Mouse (Mus musculus): ENCODE measurements around the gene Doc2g.
A peak's percentile ranks its signal among the peaks of the same experiment; 100 is the strongest.
"Not testable (repeated sequence)": the region's sequence is repeated elsewhere in the genome, so short reads cannot be mapped to it uniquely, and the experiment has no call there.

The Doc2g gene

GRCm38 (mm10) chr19:4003112-4003511 lies at the start of gene Doc2g:
TSS of gene Doc2g (plus strand) at chr19:4003313.
- DNase-seq: no peak

GRCm38 (mm10) chr19:3955033-3955432 lies 48.1 kb upstream of the Doc2g start:
- DNase-seq: no peak

- DNase-seq: no peak
Observed at GRCm38 (mm10) chr19:3955804-3956203, 47.3 kb upstream of the Doc2g start.

- DNase-seq: not testable (repeated sequence)
Observed at GRCm38 (mm10) chr19:3957296-3958036, 45.6 kb upstream of the Doc2g start.

- no peak for DNase-seq
Observed at GRCm38 (mm10) chr19:3958470-3958869, 44.6 kb upstream of the Doc2g start, which contains the start of gene Aldh3b3. TSS of gene Aldh3b3 (plus strand) at chr19:3958645.

GRCm38 (mm10) chr19:3959030-3959429 lies 44.1 kb upstream of the Doc2g start:
- DNase-seq: no peak

- DNase-seq: no peak
Observed at GRCm38 (mm10) chr19:3960211-3960610, 42.9 kb upstream of the Doc2g start.

GRCm38 (mm10) chr19:3961805-3962204 lies 41.3 kb upstream of the Doc2g start:
- DNase-seq: not testable (repeated sequence)

- no peak for DNase-seq
Observed at GRCm38 (mm10) chr19:3962469-3962868, 40.6 kb upstream of the Doc2g start.

GRCm38 (mm10) chr19:3964030-3964429 lies 39.1 kb upstream of the Doc2g start:
- DNase-seq: no peak

- DNase-seq: no peak
Observed at GRCm38 (mm10) chr19:3966330-3967075, 36.6 kb upstream of the Doc2g start.

GRCm38 (mm10) chr19:3967258-3967657 lies 35.9 kb upstream of the Doc2g start:
- no peak for DNase-seq

GRCm38 (mm10) chr19:3972229-3972628 lies 30.9 kb upstream of the Doc2g start, which contains the start of gene Aldh3b2:
TSS of gene Aldh3b2 (plus strand) at chr19:3972328.
- no peak for DNase-seq

GRCm38 (mm10) chr19:3974608-3975007 lies 28.5 kb upstream of the Doc2g start:
- not testable (repeated sequence) for DNase-seq

GRCm38 (mm10) chr19:3975866-3976265 lies 27.2 kb upstream of the Doc2g start:
- no peak for DNase-seq

- peak in 1 of 2 experiments; percentile 52 for DNase-seq
Observed at GRCm38 (mm10) chr19:3980309-3980708, 22.8 kb upstream of the Doc2g start.

- no peak for DNase-seq
Observed at GRCm38 (mm10) chr19:3980917-3981316, 22.2 kb upstream of the Doc2g start.

- no peak for DNase-seq
Observed at GRCm38 (mm10) chr19:3983527-3984200, 19.4 kb upstream of the Doc2g start.

- no peak for DNase-seq
Observed at GRCm38 (mm10) chr19:3985261-3985681, 17.8 kb upstream of the Doc2g start.

GRCm38 (mm10) chr19:3986334-3986733 lies 16.8 kb upstream of the Doc2g start, which contains the start of gene Acy3:
TSS of gene Acy3 (plus strand) at chr19:3986570.
- no peak for DNase-seq

GRCm38 (mm10) chr19:3988066-3988465 lies 15.0 kb upstream of the Doc2g start:
- no peak for DNase-seq

- DNase-seq: no peak
Observed at GRCm38 (mm10) chr19:3988750-3989149, 14.4 kb upstream of the Doc2g start.

GRCm38 (mm10) chr19:3990804-3991203 lies 12.3 kb upstream of the Doc2g start:
- DNase-seq: no peak
